Mouse (Mus musculus): Measurements from ENCODE around the gene Alkbh6. TPM values are rescaled to one million over a fixed set of nuclear protein-coding genes. Genes with fewer than 3 reads are reported as not detected.

Alkbh6 gene
- polyA plus RNA-seq (2014; fragmentation: Illumina TruSeq; extraction: RNeasy Lipid Tissue Mini Kit (QIAGEN cat#74804)): 3.1 TPM

GRCm38 (mm10) chr7:30308076-30309005 is at the start of gene Alkbh6:
TSS of gene Alkbh6 (plus strand) at chr7:30308717.

GRCm38 (mm10) chr7:30279951-30280669 is 28.4 kb upstream of the Alkbh6 start, which contains the start of the genes Thap8 and Wdr62:
TSS of gene Thap8 (plus strand) at chr7:30280094.
TSS of gene Wdr62 (minus strand) at chr7:30280419.

GRCm38 (mm10) chr7:30291215-30292131 is 17.0 kb upstream of the Alkbh6 start, which contains the start of gene Clip3:
TSS of gene Clip3 (plus strand) at chr7:30291728.

GRCm38 (mm10) chr7:30314721-30315155 is 6.2 kb downstream of the Alkbh6 start, which contains the start of gene Syne4:
TSS of gene Syne4 (plus strand) at chr7:30314807.

GRCm38 (mm10) chr7:30321539-30322284 is 13.2 kb downstream of the Alkbh6 start, which contains the start of gene E130208F15Rik:
TSS of gene E130208F15Rik (plus strand) at chr7:30321740.

GRCm38 (mm10) chr7:30323795-30324194 is 15.3 kb downstream of the Alkbh6 start, which contains the start of gene Sdhaf1:
TSS of gene Sdhaf1 (minus strand) at chr7:30323895.

GRCm38 (mm10) chr7:30362652-30363343 is 54.3 kb downstream of the Alkbh6 start, which contains the start of gene Lrfn3:
TSS of gene Lrfn3 (minus strand) at chr7:30362772.

Other genes with a start within 250 kb of the Alkbh6 start
- 5.9 TPM for gene Zfp82, start 235.8 kb upstream of the Alkbh6 start, polyA plus RNA-seq (2014; fragmentation: Illumina TruSeq; extraction: RNeasy Lipid Tissue Mini Kit (QIAGEN cat#74804))
- not detected for gene Gm26920, start 218.3 kb upstream of the Alkbh6 start, polyA plus RNA-seq (2014; fragmentation: Illumina TruSeq; extraction: RNeasy Lipid Tissue Mini Kit (QIAGEN cat#74804))
- gene Zfp566, start 218.2 kb upstream of the Alkbh6 start, polyA plus RNA-seq (2014; fragmentation: Illumina TruSeq; extraction: RNeasy Lipid Tissue Mini Kit (QIAGEN cat#74804)): 6.8 TPM
- 289 TPM for gene Zfp260, start 213.9 kb upstream of the Alkbh6 start, polyA plus RNA-seq (2014; fragmentation: Illumina TruSeq; extraction: RNeasy Lipid Tissue Mini Kit (QIAGEN cat#74804))
- 8.0 TPM for gene Zfp382, start 186.8 kb upstream of the Alkbh6 start, polyA plus RNA-seq (2014; fragmentation: Illumina TruSeq; extraction: RNeasy Lipid Tissue Mini Kit (QIAGEN cat#74804))
- gene Zfp146, start 139.0 kb upstream of the Alkbh6 start, polyA plus RNA-seq (2014; fragmentation: Illumina TruSeq; extraction: RNeasy Lipid Tissue Mini Kit (QIAGEN cat#74804)): 76.2 TPM
- gene Cox7a1, start 124.6 kb upstream of the Alkbh6 start, polyA plus RNA-seq (2014; fragmentation: Illumina TruSeq; extraction: RNeasy Lipid Tissue Mini Kit (QIAGEN cat#74804)): not detected
- 65.4 TPM for gene Capns1, start 109.9 kb upstream of the Alkbh6 start, polyA plus RNA-seq (2014; fragmentation: Illumina TruSeq; extraction: RNeasy Lipid Tissue Mini Kit (QIAGEN cat#74804))
- 1.7 TPM for gene Polr2i, start 76.8 kb upstream of the Alkbh6 start, polyA plus RNA-seq (2014; fragmentation: Illumina TruSeq; extraction: RNeasy Lipid Tissue Mini Kit (QIAGEN cat#74804))
- gene Tbcb, start 76.4 kb upstream of the Alkbh6 start, polyA plus RNA-seq (2014; fragmentation: Illumina TruSeq; extraction: RNeasy Lipid Tissue Mini Kit (QIAGEN cat#74804)): 6.8 TPM
- gene Ovol3, start 73.0 kb upstream of the Alkbh6 start, polyA plus RNA-seq (2014; fragmentation: Illumina TruSeq; extraction: RNeasy Lipid Tissue Mini Kit (QIAGEN cat#74804)): not detected
- gene Thap8, start 28.6 kb upstream of the Alkbh6 start, polyA plus RNA-seq (2014; fragmentation: Illumina TruSeq; extraction: RNeasy Lipid Tissue Mini Kit (QIAGEN cat#74804)): not detected
- gene Wdr62, start 28.3 kb upstream of the Alkbh6 start, polyA plus RNA-seq (2014; fragmentation: Illumina TruSeq; extraction: RNeasy Lipid Tissue Mini Kit (QIAGEN cat#74804)): 0.20 TPM
- gene Clip3, start 17.0 kb upstream of the Alkbh6 start, polyA plus RNA-seq (2014; fragmentation: Illumina TruSeq; extraction: RNeasy Lipid Tissue Mini Kit (QIAGEN cat#74804)): 20.6 TPM
- gene Syne4, start 6.1 kb downstream of the Alkbh6 start, polyA plus RNA-seq (2014; fragmentation: Illumina TruSeq; extraction: RNeasy Lipid Tissue Mini Kit (QIAGEN cat#74804)): 1.7 TPM
- gene E130208F15Rik, start 13.0 kb downstream of the Alkbh6 start, polyA plus RNA-seq (2014; fragmentation: Illumina TruSeq; extraction: RNeasy Lipid Tissue Mini Kit (QIAGEN cat#74804)): 0.51 TPM
- gene Sdhaf1, start 15.2 kb downstream of the Alkbh6 start, polyA plus RNA-seq (2014; fragmentation: Illumina TruSeq; extraction: RNeasy Lipid Tissue Mini Kit (QIAGEN cat#74804)): 1.3 TPM
- gene Lrfn3, start 54.1 kb downstream of the Alkbh6 start, polyA plus RNA-seq (2014; fragmentation: Illumina TruSeq; extraction: RNeasy Lipid Tissue Mini Kit (QIAGEN cat#74804)): 0.40 TPM
- gene Tyrobp, start 105.0 kb downstream of the Alkbh6 start, polyA plus RNA-seq (2014; fragmentation: Illumina TruSeq; extraction: RNeasy Lipid Tissue Mini Kit (QIAGEN cat#74804)): 5.6 TPM
- gene Hcst, start 111.1 kb downstream of the Alkbh6 start, polyA plus RNA-seq (2014; fragmentation: Illumina TruSeq; extraction: RNeasy Lipid Tissue Mini Kit (QIAGEN cat#74804)): not detected
- 0.23 TPM for gene Nfkbid, start 113.0 kb downstream of the Alkbh6 start, polyA plus RNA-seq (2014; fragmentation: Illumina TruSeq; extraction: RNeasy Lipid Tissue Mini Kit (QIAGEN cat#74804))
- gene Aplp1, start 136.8 kb downstream of the Alkbh6 start, polyA plus RNA-seq (2014; fragmentation: Illumina TruSeq; extraction: RNeasy Lipid Tissue Mini Kit (QIAGEN cat#74804)): 0.63 TPM
- gene Kirrel2, start 149.0 kb downstream of the Alkbh6 start, polyA plus RNA-seq (2014; fragmentation: Illumina TruSeq; extraction: RNeasy Lipid Tissue Mini Kit (QIAGEN cat#74804)): not detected
- not detected for gene Nphs1, start 149.6 kb downstream of the Alkbh6 start, polyA plus RNA-seq (2014; fragmentation: Illumina TruSeq; extraction: RNeasy Lipid Tissue Mini Kit (QIAGEN cat#74804))
- gene Prodh2, start 184.9 kb downstream of the Alkbh6 start, polyA plus RNA-seq (2014; fragmentation: Illumina TruSeq; extraction: RNeasy Lipid Tissue Mini Kit (QIAGEN cat#74804)): not detected
- gene Arhgap33, start 226.3 kb downstream of the Alkbh6 start, polyA plus RNA-seq (2014; fragmentation: Illumina TruSeq; extraction: RNeasy Lipid Tissue Mini Kit (QIAGEN cat#74804)): 0.23 TPM
- gene Hspb6, start 243.5 kb downstream of the Alkbh6 start, polyA plus RNA-seq (2014; fragmentation: Illumina TruSeq; extraction: RNeasy Lipid Tissue Mini Kit (QIAGEN cat#74804)): 22.5 TPM
- gene Proser3, start 243.6 kb downstream of the Alkbh6 start, polyA plus RNA-seq (2014; fragmentation: Illumina TruSeq; extraction: RNeasy Lipid Tissue Mini Kit (QIAGEN cat#74804)): 2.0 TPM

All from ovary, adult 10 weeks (tissue).